Mouse (Mus musculus) hindbrain, embryonic 13.5 days (tissue): Measurements from ENCODE around the gene Sp100. TPM values are rescaled to one million over a fixed set of nuclear protein-coding genes. Genes with fewer than 3 reads are reported as not detected.
"Not testable (repeated sequence)": the region's sequence is repeated elsewhere in the genome, so short reads cannot be mapped to it uniquely, and the experiment has no call there.

Experiments used
- ATAC-seq: fragments of 200-750 bp; cut with Nextera tagmentation; 2 replicates; pipeline ENCODE4 v1.8.0; 2017; ENCODE audit warnings: moderate TSS enrichment; ENCODE audit not compliant: low FRiP score
- H3K27ac ChIP-seq: fragments of 300-500 bp; sonication (generic); 2 replicates; pipeline ENCODE4 v1.5.1; 2015; ENCODE audit warnings: inconsistent platforms, mild to moderate bottlenecking, moderate library complexity
- H3K27me3 ChIP-seq: fragments of 300-500 bp; sonication (generic); 2 replicates; pipeline ENCODE4 v1.6.1; 2015; ENCODE audit warnings: mild to moderate bottlenecking, inconsistent platforms
- H3K36me3 ChIP-seq: fragments of 300-500 bp; sonication (generic); 2 replicates; pipeline ENCODE4 v1.6.1; 2015; ENCODE audit warnings: mild to moderate bottlenecking, inconsistent platforms
- H3K4me1 ChIP-seq: fragments of 300-500 bp; sonication (generic); replicated peaks from 2 replicates; pipeline ENCODE4 v1.6.1; 2015; ENCODE audit warnings: inconsistent platforms
- H3K4me2 ChIP-seq: fragments of 300-500 bp; sonication (generic); 2 replicates; pipeline ENCODE4 v1.6.1; 2015; ENCODE audit warnings: inconsistent platforms, mild to moderate bottlenecking, moderate library complexity
- H3K4me3 ChIP-seq: fragments of 300-500 bp; sonication (generic); 2 replicates; pipeline ENCODE4 v1.5.1; 2015; ENCODE audit warnings: mild to moderate bottlenecking, inconsistent platforms
- H3K9ac ChIP-seq: fragments of 300-500 bp; sonication (generic); 2 replicates; pipeline ENCODE4 v1.6.1; 2015; ENCODE audit warnings: mild to moderate bottlenecking, inconsistent platforms
- H3K9me3 ChIP-seq: fragments of 300-500 bp; sonication (generic); 2 replicates; pipeline ENCODE4 v1.6.1; 2016; ENCODE audit warnings: inconsistent platforms
- WGBS: fragments of 180-500 bp; shearing (Covaris S2); methylation state at CpG from one replicate; pipeline ENCODE4 v1.1.7; 2015; 5-methylcytosine and 5-hydroxymethylcytosine counted together
- polyA plus RNA-seq: library from polyadenylated mRNA; unstranded; fragments of >200 nt; fragmentation: Nextera tagmentation; extraction: Ambion mirVana; gene quantifications from 2 replicates; pipeline ENCODE4 v1.2.1, GENCODE M21; 2015

Gene Sp100
- 0.57 and 0.92 TPM in 2 replicates for polyA plus RNA-seq

- not testable (repeated sequence) for H3K9me3 ChIP-seq, H3K36me3 ChIP-seq, H3K9ac ChIP-seq, H3K4me2 ChIP-seq, H3K27me3 ChIP-seq, H3K4me3 ChIP-seq, H3K4me1 ChIP-seq, H3K27ac ChIP-seq, ATAC-seq
- WGBS = 77% methylated on average over 6 of the region's 6 CpGs
Measured at GRCm38 (mm10) chr1:85649881-85650280, at the start of gene Sp100. Gene Sp100 (plus strand): TSS chr1:85649988.

- not testable (repeated sequence) for H3K4me3 ChIP-seq, H3K4me1 ChIP-seq, ATAC-seq
Measured at GRCm38 (mm10) chr1:85600078-85600477, 49.7 kb upstream of the Sp100 start, which contains the start of gene Sp140. Gene Sp140 (plus strand): TSS chr1:85600378.

GRCm38 (mm10) chr1:85600794-85601193 is 49.0 kb upstream of the Sp100 start:
- 61% methylated on average over 4 of the region's 4 CpGs for WGBS
- not testable (repeated sequence) for H3K9ac ChIP-seq, H3K4me3 ChIP-seq, H3K4me2 ChIP-seq, H3K9me3 ChIP-seq, H3K27ac ChIP-seq, H3K4me1 ChIP-seq, ATAC-seq, H3K36me3 ChIP-seq, H3K27me3 ChIP-seq

More at GRCm38 (mm10) chr1:85600078-85600477, 49.7 kb upstream of the Sp100 start, which contains the start of gene Sp140:
- H3K36me3 ChIP-seq, H3K27ac ChIP-seq, H3K9me3 ChIP-seq, H3K4me2 ChIP-seq, H3K9ac ChIP-seq, H3K27me3 ChIP-seq: not testable (repeated sequence)
- WGBS = 80% methylated on average over 1 of the region's 5 CpGs

GRCm38 (mm10) chr1:85604341-85604740 is 45.4 kb upstream of the Sp100 start:
- 100% methylated on average over 1 of the region's 1 CpGs for WGBS
- not testable (repeated sequence) for H3K27me3 ChIP-seq, H3K36me3 ChIP-seq, H3K4me2 ChIP-seq, H3K27ac ChIP-seq, H3K4me1 ChIP-seq, ATAC-seq, H3K4me3 ChIP-seq, H3K9me3 ChIP-seq, H3K9ac ChIP-seq

GRCm38 (mm10) chr1:85608361-85608760 is 41.4 kb upstream of the Sp100 start:
- H3K9ac ChIP-seq, H3K27me3 ChIP-seq, H3K4me1 ChIP-seq, ATAC-seq, H3K36me3 ChIP-seq, H3K27ac ChIP-seq, H3K4me3 ChIP-seq, H3K9me3 ChIP-seq, H3K4me2 ChIP-seq: not testable (repeated sequence)
- 82% methylated on average over 3 of the region's 4 CpGs for WGBS

- H3K27ac ChIP-seq, H3K4me2 ChIP-seq, H3K27me3 ChIP-seq, H3K36me3 ChIP-seq, H3K9me3 ChIP-seq, H3K4me1 ChIP-seq, ATAC-seq, H3K4me3 ChIP-seq, H3K9ac ChIP-seq: not testable (repeated sequence)
- WGBS = no CpG with 5 or more reads among the region's 4 CpGs
Measured at GRCm38 (mm10) chr1:85610581-85610980, 39.2 kb upstream of the Sp100 start.

GRCm38 (mm10) chr1:85615096-85615495 is 34.7 kb upstream of the Sp100 start:
- H3K27ac ChIP-seq, H3K9me3 ChIP-seq, H3K9ac ChIP-seq, ATAC-seq, H3K4me3 ChIP-seq, H3K27me3 ChIP-seq, H3K4me1 ChIP-seq, H3K36me3 ChIP-seq, H3K4me2 ChIP-seq: not testable (repeated sequence)
- WGBS = 93% methylated on average over 3 of the region's 3 CpGs

GRCm38 (mm10) chr1:85615819-85616218 is 34.0 kb upstream of the Sp100 start:
- not testable (repeated sequence) for H3K27ac ChIP-seq, H3K36me3 ChIP-seq, ATAC-seq, H3K4me3 ChIP-seq, H3K4me1 ChIP-seq, H3K9me3 ChIP-seq, H3K4me2 ChIP-seq, H3K27me3 ChIP-seq, H3K9ac ChIP-seq
- 69% methylated on average over 3 of the region's 3 CpGs for WGBS

GRCm38 (mm10) chr1:85617161-85617560 is 32.6 kb upstream of the Sp100 start:
- ATAC-seq, H3K27ac ChIP-seq, H3K9ac ChIP-seq, H3K9me3 ChIP-seq, H3K27me3 ChIP-seq, H3K4me3 ChIP-seq, H3K4me2 ChIP-seq, H3K36me3 ChIP-seq, H3K4me1 ChIP-seq: not testable (repeated sequence)
- 66% methylated on average over 4 of the region's 5 CpGs for WGBS

GRCm38 (mm10) chr1:85618689-85619088 is 31.1 kb upstream of the Sp100 start:
- not testable (repeated sequence) for ATAC-seq, H3K27ac ChIP-seq, H3K36me3 ChIP-seq, H3K9ac ChIP-seq, H3K4me2 ChIP-seq, H3K4me1 ChIP-seq, H3K4me3 ChIP-seq, H3K27me3 ChIP-seq, H3K9me3 ChIP-seq
- 42% methylated on average over 1 of the region's 1 CpGs for WGBS

GRCm38 (mm10) chr1:85636936-85637335 is 12.9 kb upstream of the Sp100 start:
- H3K4me2 ChIP-seq, H3K4me3 ChIP-seq, H3K36me3 ChIP-seq, H3K4me1 ChIP-seq, H3K27ac ChIP-seq, H3K9ac ChIP-seq, H3K27me3 ChIP-seq, H3K9me3 ChIP-seq, ATAC-seq: not testable (repeated sequence)
- WGBS = 71% methylated on average over 3 of the region's 3 CpGs

- H3K27me3 ChIP-seq, H3K4me1 ChIP-seq, H3K36me3 ChIP-seq, H3K4me3 ChIP-seq, H3K27ac ChIP-seq, ATAC-seq, H3K4me2 ChIP-seq, H3K9me3 ChIP-seq, H3K9ac ChIP-seq: not testable (repeated sequence)
- WGBS = 84% methylated on average over 4 of the region's 4 CpGs
Measured at GRCm38 (mm10) chr1:85638144-85638543, 11.6 kb upstream of the Sp100 start.

GRCm38 (mm10) chr1:85650524-85650923 is 736 bp downstream of the Sp100 start:
- 83% methylated on average over 4 of the region's 5 CpGs for WGBS
- not testable (repeated sequence) for H3K4me1 ChIP-seq, H3K4me3 ChIP-seq, H3K36me3 ChIP-seq, ATAC-seq, H3K9me3 ChIP-seq, H3K9ac ChIP-seq, H3K4me2 ChIP-seq, H3K27ac ChIP-seq, H3K27me3 ChIP-seq
